In the genomic region with DNA sequence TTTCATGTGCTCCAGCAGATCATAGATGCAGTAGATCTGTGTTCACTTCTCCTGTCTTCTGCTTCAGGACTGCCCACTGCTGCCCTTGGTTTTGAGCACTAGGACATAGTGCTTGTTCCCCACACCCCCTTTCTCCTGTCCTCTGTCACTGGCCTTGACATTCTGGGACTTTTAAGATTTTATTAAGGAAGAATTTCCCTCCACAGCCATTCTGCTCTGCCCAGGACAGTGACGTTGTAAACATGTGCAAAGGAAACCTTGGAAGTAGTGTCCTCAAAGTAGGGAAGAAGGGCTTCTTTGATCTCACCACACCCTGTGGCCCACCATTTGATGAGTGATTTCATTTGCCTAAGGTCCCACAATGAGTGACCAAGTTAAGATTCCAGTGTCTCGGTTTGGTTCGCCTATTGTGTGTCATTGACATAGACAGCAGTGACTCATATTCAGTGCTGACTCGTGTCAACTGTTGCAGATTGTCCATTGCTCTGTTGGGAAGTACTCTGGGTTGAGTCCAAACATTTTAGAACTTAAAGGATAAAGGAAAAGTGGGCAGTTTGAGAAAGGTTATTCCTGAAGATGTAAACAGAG, we compare ENCODE assay signal across 10 mouse cellular contexts.
"Had no signal": no experiment of that assay in that cellular context is flagged by ENCODE, and none has a peak within 500 bp of the region (broad histone marks: within the 10 kb centered on the region; RNA-seq: fewer than 3 reads in every experiment).

No protein-coding gene starts in this region.

- DNase-seq: kidney, postnatal 25 days; lung, embryonic 14.5 days; lung, postnatal 10 days; lung, postnatal 4 days; midbrain, embryonic 14.5 days; retina, postnatal 1 day; right cerebral cortex, postnatal 4 days; spleen, adult 18-20 months; thymus, adult 18-20 months; thymus, postnatal 14 days had no signal
